Mouse (Mus musculus) ES-E14 (cell line): ENCODE results near the gene Kirrel3.

Source experiments
- CHD2 ChIP-seq: IDR thresholded peaks from 2 replicates; pipeline ENCODE4 v1.6.1; 2014; ENCODE audit warnings: mild to moderate bottlenecking, low read depth, low read length, inconsistent platforms
- MAFK ChIP-seq: IDR thresholded peaks from 2 replicates; pipeline ENCODE4 v1.6.1; 2014; ENCODE audit warnings: mild to moderate bottlenecking, low read depth, low read length, inconsistent platforms; ENCODE audit not compliant: insufficient read depth

DNA sequence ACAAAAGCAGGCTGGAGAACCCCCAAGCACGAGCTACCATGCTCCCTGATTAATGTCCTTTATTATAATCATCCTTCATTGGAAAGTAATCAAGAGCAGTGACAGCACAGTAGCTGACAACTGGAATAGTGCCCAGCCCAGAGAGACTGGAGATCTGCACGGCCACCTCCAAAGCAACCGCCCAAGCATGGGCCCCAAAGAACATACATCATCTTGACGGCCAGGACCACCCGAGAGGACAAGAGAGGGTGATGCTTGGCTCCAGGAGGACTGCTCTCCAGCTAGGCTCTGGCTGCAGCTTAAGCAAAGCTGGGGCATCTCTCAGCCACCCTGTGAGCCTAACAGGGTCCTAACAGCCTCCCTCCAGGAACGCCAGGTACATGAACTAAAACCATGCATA is 482.1 kb downstream of the Kirrel3 start:
- TF ChIP-seq CHD2 (no peak), MAFK (no peak)
